Mouse (Mus musculus): ENCODE measurements at regions not wholly inside any gene's neighbourhood (a gene's known extent, or its start where the extent isn't known, plus 50 kb on each side); places are given as distances from the start of the nearest gene placed in this dataset.
A peak's percentile ranks its signal among the peaks of the same experiment; 100 is the strongest.

- TF ChIP-seq POLR2A (IDR thresholded peaks at IDR 0.05; ENCODE audit: borderline replicate concordance, extremely low read depth, insufficient read depth, insufficient read length, poor library complexity, severe bottlenecking) (no peak), CTCF (IDR thresholded peaks at IDR 0.05; ENCODE audit: borderline replicate concordance, extremely low read depth, insufficient read depth, insufficient read length) (no peak)
- DNase-seq (ENCODE audit: low read depth) = peak; percentile 42
These were observed 52.7 kb upstream of the Nbea start for GRCm38 (mm10) chr3:56236163-56236562.

Data from brain, embryonic 14.5 days (tissue).